Mouse (Mus musculus) G1E-ER4 (cell line): ENCODE data around the gene Cnnm3. TPM values are rescaled to one million over a fixed set of nuclear protein-coding genes. Genes with fewer than 3 reads are reported as not detected.

Experiments used
- GATA1 ChIP-seq: IDR thresholded peaks from one replicate; pipeline ENCODE4 v1.8.0; 2012; ENCODE audit warnings: low read length, inconsistent platforms
- polyA plus RNA-seq: library from polyadenylated mRNA; stranded (reverse); fragments of >175 nt; gene quantifications from 2 replicates; pipeline ENCODE4 v1.2.3, GENCODE M21; 2012

Gene Cnnm3
- 22.7 and 24.8 TPM in 2 replicates for polyA plus RNA-seq

DNA sequence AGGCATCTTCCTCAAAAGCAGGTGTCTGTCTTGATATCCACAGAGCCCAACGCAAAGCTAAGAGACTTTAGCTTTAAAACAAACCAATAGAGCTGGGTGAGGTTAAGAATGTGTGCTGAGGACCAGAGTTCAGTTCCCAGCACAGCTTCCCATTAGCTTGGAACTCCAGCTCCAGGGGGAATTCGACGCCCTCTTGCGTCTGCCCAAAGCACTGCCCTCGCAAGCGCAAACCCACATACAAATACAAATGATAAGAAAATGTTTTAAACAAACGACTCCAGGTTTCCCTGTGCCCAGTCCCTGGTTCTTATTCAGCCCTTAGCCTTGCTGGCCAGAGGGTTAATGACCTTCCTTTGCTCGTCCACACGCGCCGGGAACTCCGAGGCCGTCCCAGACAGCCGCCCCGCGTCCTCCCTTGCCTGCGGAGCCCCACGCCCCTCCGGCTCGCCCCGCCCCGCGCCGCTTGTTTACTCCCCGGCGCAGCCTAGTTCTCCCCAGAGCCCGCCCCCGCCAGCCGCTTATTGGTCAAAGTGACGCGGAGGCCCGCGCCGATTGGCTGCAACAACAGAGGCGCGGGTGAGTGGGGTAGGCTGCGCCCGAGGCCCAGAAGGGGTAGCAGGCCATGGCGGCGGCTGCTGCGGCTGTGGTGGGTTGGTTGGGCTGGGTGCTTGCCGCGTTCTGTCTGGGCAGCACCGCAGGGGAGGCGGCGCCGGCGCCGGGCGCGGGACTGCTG, at the start of gene Cnnm3:
Gene Cnnm3 (plus strand): TSS at position 579 of the 733 bp plus-strand sequence.
- TF ChIP-seq GATA1: no peak

DNA sequence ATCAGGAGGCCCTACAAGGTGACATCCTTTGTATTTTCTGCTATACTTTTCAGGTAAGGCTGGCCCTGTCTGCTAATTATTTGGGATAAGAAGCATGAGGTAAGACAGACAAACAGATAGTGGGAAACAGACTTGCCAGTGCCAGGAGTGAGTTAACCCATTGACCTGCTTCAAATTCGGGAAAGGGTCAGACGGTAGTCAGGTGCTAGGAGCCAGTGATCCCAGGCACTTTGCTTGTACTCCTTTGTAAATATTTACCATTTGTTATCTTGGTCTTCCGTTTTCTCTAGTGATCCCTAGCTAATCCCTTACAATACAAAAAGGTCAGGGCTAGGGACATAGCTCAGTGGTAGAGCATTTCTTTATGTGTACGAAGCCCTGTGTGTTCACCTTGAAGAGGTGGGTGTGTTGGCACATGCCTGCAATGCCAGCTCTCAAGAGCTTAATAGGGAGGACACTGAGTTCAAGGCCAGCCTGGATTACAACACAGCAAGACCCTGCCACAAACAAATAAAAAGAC, 46.0 kb upstream of the Cnnm3 start:
- no peak for TF ChIP-seq GATA1

DNA sequence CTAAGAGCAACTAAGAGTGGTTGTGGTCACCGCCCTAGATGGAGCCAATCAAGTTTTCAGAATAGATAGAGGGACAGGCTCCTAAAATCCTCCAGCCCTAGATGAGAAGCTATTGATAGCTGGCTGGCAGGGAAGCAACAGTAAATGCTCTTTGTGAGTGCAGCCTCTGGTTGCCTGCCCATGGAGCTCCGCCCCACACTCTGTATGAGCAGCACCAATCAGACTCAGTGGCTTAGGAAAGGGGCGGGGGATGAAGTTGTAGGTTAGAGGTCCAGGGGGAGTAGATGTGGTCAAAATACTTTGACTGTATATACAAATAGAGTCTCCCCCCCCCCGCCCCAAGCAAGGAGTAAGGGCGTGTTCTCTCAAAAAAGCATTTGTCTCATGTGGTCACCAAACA, 44.2 kb upstream of the Cnnm3 start:
- no peak for TF ChIP-seq GATA1

DNA sequence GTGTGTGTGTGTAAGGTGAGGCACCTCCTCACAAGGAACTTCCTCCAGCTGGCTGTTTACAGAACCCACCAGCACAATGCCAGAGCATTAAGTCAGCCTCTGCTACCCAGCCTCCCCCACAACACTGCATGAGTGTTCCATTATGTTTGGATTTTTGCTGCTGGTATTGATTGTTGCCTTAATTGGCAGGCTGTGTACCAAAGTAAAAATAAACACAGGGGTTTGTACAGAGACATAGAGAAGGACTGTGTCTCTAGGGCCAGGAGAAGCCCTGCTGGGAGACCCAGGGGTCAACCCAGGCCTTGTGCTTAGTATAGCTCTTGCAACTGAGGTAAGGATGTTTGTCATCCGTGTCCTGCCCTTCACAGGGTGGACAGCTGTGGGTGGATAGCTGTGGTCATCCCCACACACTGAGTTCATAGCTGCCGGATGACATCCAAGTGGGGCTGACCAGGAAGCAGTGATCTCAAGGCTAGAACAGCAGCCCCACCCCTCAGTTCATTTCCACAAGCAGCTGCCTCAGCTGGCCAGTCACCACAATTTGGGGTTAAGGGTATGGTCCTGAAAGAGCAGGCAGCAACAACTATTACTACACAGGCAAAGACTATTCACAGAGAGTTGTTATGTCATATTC, 41.7 kb upstream of the Cnnm3 start:
- TF ChIP-seq GATA1: no peak

DNA sequence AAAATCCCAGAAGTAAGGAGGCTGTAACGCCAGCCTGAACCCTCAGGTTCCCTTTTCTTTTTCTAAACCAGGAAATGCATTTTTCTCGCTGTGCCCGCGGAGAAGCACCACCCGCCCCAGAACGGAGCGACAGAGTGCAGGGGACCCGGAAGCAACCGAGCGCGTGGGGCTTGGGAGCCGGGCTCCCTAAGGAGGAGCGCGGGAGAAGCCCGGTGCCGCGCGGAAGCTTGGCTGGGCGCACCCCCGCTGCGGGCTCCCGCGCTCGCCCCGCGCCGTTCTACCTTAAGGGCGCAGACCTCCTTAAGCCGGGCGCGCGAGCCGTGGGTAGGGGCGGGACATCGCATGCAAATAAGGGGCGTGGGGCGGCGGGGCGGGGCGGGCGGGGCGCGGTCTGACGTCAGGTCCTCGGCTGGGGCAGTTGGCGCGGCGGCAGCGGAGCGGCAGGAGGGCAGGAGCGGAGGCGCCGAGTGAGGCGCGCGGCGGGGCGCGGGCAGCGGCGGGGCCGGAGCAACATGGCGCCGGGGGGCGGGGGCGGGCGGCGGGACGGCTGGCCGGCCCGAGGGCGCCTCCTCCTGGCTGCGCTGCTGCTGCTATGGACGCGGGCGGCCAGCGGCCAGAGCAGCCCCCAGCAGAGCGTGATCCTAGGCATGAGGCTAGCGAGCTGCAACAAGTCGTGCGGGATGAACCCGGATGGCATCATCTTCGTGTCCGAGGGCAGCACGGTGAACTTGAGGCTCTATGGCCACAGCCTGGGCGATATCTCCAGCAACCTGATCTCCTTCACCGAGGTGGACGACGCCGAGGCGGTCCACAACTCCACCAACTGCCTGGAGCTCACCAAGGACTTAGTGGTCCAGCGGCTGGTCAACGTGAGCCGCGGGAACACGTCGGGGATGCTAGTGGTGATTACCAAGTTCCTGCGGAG, 40.2 kb upstream of the Cnnm3 start, which contains the start of gene Cnnm4:
Gene Cnnm4 (plus strand): TSS at position 440 of the 925 bp plus-strand sequence.
- TF ChIP-seq GATA1: no peak

DNA sequence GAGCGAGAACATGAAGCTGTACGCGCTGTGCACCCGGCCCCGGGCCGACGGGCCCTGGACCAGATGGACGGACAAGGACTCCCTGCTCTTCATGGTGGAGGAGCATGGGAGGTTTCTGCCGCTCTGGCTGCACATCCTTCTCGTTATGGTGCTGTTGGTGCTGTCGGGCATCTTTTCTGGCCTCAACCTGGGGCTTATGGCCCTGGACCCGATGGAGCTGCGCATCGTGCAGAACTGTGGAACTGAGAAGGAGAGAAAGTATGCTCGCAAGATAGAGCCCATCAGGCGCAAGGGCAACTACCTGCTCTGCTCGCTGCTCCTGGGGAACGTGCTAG, 39.6 kb upstream of the Cnnm3 start:
- TF ChIP-seq GATA1: no peak

DNA sequence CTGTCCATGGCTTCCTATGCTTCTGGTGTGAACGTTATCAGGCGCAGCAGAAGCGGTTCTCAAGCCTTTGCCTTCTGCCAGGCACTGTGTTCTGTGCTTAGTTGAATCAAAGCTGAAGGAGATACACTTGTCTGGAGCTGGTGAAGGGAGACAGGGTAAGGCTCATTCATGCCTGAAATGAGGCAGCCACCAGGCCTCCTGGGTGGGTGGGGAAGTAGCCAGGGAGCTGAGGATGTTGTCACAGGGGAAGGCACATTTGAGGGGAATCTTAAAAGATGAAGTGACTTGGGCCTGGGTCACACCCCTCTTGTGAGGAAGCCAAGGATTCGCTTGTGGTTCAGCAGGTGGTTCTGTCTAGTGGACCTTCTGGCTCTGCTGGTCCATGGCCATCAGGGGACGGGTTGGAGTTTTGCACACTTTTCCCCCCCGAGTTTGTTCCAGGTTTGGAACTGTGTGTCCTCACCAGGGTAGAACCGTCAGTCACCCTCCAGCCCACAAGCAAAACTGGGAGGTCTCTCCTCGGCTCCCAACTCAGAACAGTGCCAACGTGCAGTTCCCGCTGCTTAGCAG, 38.4 kb upstream of the Cnnm3 start:
- no peak for TF ChIP-seq GATA1

DNA sequence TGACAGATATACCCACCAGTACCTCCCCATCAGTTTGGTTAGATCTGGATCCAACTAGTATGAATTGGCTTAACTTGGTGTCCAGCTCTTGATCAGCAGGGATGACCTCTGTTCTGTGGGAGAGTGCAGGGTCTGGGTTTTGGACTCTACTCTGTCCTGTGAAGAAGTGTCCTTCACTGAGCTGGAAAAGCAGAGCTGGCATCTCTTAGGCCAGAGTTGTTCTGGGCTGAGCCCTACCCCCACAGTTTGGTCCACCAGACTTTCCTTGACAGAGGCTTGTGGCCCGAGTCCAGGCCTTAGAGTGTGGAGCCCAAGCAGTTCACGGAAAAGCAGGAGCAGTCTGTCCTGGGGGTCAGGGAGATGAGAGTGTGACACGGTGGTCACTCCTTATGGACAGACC, 37.0 kb upstream of the Cnnm3 start:
- no peak for TF ChIP-seq GATA1

DNA sequence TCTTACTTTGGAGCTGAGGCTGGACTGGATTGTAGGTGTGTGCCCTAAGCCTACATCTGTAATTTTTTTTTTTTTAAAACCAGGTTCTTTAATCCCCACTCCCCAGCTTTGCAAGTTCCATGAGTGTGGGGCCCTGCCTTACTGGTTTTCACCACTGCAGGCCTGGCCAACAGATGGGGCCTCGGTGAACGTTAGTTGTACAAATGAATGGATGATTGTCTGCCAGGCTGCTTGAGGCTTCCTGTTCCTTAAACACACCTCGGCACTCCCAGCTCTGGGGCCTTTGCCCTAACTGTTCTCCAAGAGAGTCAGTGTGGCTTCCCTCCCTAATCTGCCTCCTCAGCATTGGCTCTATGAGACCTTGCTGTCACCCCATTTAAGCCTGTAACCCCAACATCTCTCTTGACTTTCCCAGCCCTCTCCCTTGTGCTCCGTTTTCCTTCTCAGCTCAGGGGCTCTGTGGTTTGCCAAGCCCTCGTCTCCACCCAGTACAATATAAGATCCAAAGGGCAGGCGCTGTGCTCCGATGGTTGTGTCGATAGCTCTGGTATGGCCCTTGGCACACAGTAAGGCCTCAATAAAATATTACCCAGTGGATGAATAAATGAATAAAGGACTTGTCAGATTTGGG, 36.1 kb upstream of the Cnnm3 start:
- TF ChIP-seq GATA1: no peak

DNA sequence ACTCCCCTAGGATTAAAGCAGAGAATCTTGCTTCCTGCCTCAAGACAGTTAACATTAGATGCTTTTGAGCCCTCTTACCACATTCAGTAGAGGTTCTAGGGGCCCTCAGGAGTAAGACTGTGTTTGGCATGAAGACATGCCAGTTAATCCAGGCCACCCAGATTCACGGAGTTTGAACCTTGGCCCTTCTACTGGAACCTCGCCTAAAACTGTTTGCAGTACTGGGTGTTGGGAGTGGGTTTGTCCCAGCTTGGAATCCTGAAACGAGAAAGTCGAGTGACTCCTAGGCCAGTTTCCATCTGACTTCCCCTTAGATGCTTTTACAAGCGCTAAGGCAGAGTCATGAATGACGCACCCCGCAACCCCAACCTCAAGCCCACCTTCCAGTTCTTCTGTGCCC, 35.2 kb upstream of the Cnnm3 start:
- no peak for TF ChIP-seq GATA1

DNA sequence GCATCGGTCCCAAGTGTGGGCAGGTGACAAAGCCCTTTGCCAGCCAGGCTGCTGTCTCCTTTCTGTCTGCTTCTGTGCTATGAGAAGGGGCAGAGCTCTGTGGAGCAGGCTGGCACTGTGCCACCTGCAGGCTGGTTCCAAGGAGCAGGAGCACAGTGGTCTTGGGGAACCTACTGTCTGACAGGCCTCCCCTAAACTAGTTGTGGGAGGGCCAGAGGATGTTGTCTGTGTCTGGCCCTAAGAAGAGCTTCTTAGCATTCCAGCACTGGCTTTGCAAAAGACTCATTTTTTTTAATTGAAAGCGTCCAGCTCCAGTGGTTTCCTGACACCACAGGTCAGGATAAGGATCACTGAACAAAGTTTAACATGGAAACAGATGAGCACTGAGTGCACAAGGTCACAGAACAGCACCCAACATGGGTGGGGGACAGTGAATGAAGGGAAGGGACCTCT, 33.3 kb upstream of the Cnnm3 start:
- no peak for TF ChIP-seq GATA1

DNA sequence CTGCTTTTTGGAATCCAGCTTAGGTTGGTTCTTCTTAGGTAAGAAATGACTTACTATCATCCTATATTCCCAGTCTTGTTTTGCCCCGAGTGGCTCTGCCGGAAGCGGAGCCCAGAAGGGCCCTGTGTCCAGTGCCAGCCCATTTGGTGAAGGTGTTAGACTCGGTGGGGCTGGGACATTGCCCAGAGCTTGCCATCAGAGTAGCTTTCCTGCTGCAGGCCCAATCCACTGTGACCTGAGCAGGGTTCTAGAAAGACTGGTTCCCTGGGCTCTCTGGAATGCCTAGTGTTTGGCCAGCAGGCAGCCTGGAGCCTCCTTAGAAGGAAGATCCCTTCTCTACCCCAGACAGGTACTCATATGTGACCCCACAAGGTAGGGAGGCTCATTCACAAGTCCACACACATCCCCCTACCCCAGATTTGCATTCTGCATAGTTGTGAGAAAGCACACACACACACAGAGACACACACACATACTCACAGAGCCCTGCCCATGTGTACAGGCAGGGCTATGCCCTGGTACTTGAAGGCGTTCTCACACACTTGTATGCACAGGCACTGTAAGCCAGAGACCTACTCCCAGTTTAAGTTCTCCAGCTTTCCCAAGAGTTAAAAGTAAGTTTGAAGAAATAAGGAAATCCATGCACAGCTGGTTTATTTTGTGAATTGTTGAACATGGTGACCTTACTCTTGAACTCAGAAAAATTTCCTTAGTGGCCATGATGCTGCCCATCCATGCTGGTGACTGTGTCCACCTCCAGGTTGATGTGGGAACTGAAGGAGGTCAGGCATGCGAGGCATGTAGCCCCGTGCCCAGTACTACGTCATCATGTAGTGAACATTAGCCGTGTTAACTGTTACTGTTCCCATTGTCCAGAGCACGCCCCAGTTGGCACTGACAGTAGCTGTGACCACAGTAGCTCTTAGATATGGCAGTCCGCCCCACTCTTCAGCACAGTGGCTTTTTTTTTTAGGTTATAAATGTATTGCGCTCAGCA, 31.5 kb upstream of the Cnnm3 start:
- no peak for TF ChIP-seq GATA1

DNA sequence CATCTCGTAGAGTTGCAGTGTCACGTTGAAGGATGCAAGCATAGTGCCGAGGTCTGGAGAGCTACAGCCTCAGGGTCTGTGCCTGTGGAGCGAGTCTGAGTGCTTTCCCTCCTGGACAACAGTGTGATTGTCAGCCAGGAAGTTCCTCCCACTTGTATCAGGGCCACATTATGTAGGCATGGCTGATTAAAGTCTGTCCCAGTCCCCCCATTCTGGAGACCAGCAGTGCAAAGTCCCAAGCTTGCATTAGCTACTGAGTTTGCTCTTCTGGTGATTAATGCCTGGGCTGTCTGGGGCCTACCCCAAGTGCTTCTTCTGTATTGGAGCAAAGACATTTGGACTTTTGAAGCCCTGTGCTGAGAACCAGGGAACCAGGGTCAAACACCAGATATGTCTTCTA, 27.8 kb upstream of the Cnnm3 start:
- no peak for TF ChIP-seq GATA1

DNA sequence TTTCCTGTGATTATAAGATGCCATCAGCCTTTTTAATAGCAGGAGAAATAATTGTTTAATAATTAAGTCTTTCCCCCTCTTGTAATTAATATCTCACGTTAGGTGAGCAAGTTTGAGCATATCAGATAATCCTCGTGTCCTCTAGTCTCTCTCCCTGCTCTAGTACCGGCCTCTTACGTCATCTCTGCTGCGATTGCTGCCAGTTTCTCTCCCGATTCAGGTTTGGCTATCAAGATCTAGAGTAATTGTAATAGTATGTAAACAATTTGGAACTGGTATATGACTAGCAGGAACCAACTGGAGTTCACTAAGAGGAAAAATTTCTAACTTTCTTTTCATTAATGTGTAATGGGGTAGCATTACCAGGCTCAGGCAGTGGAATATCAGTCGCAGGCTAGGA, 26.6 kb upstream of the Cnnm3 start:
- TF ChIP-seq GATA1: no peak
